Mouse (Mus musculus) liver, postnatal 0 days (tissue): Measurements from ENCODE around the gene Golim4.

Source experiments
- CTCF ChIP-seq: sonication (generic); IDR thresholded peaks from 2 replicates; pipeline ENCODE4 v1.5.1; 2016; ENCODE audit warnings: antibody characterized with exemption, low read depth
- EP300 ChIP-seq: IDR thresholded peaks from 2 replicates; pipeline ENCODE4 v1.6.1; 2016; ENCODE audit warnings: antibody characterized with exemption, low read depth, mild to moderate bottlenecking

GRCm38 (mm10) chr3:75936152-75936551 lies 20.6 kb downstream of the Golim4 start:
- TF ChIP-seq CTCF (no peak), EP300 (no peak)
